Mouse (Mus musculus): Measurements from ENCODE around the gene Ulk4.
A peak's percentile ranks its signal among the peaks of the same experiment; 100 is the strongest.

DNA sequence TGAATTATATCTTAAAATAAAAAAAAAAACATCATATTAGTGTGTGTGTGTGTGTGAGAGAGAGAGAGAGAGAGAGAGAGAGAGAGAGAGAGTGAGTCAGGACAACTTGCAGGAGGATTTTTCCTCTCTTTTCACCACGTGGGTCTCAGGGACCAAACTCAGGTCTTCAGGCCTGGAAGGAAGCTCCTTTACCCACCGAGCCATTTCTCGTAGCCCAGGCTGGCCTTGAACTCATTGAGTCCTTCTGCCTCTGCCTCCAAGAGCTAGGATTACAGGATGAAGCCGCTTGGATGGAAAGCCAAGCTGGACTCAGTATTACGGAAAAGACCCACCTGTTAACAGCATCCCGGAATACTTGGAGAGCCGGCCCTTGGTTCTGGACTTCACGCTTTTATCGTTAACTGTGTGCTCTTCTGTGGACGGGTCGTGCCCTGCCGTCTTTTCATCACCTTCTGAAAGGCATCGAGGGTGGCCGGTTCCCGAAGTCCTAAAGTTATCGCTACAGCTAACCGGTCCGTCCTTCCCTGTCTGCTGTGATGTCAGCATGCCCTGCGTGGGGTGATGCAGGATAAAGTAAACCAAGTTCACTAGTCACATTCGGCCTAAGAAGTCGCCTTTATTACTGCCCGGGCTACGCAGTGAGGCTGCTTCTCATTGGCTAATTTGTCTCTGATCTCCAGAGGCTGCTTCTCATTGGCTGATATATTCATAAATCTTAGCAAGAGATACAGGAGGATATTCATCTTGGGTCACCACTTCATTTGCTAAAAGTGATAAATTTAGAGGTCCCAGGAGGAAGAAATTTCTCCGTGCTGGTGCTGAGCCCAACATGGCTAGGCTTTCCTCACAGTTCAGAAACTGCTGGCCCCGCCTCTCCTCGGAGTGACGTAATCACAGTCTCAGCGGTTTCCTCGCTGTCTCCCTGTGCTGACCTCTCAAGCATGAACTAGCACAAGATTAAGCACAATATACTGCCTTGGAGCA is 8.6 kb upstream of the Ulk4 start:
- no peak for TF ChIP-seq CTCF (IDR thresholded peaks at IDR 0.05; ENCODE audit: borderline replicate concordance, insufficient read depth, low read length)
- peak; percentile 81 for TF ChIP-seq POLR2A (IDR thresholded peaks at IDR 0.05; ENCODE audit: low read depth, low read length)
